ENCODE assay signal across 12 mouse cellular contexts in genomic region chr4:22478488-22479367, GRCm38 (mm10). TPM values are rescaled to one million over a fixed set of nuclear protein-coding genes. Genes with fewer than 3 reads are reported as not detected.
DNase-seq lines count a peak whose midpoint lies in the region; ATAC-seq lines count a peak whose summit lies in the region.
"Had no signal": no experiment of that assay in that cellular context is flagged by ENCODE, and none has a peak within 500 bp of the region (broad histone marks: within the 10 kb centered on the region; RNA-seq: fewer than 3 reads in every experiment).

No protein-coding gene starts in this region.

- H3K36me3 ChIP-seq in intestine, embryonic 14.5 days (ENCODE audit: control insufficient read depth, insufficient read depth, low read length), result no peaks in the 10 kb centered on the region
- H3K36me3 ChIP-seq in intestine, embryonic 15.5 days, result no peaks in the 10 kb centered on the region
- H3K36me3 ChIP-seq in forebrain, embryonic 10.5 days (replicated peaks), result no peaks in the 10 kb centered on the region
- H3K36me3 ChIP-seq in limb, embryonic 11.5 days (ENCODE audit: control insufficient read depth, insufficient read depth, low read length), result no peaks in the 10 kb centered on the region
- no peaks in the 10 kb centered on the region for H3K36me3 ChIP-seq in neural tube, embryonic 15.5 days
- H3K36me3 ChIP-seq: liver, embryonic 15.5 days had no signal

- H3K4me3 ChIP-seq in intestine, embryonic 14.5 days (ENCODE audit: low read depth, low read length), result no peak overlapping the region
- H3K4me3 ChIP-seq in intestine, embryonic 15.5 days (replicated peaks), result no peak overlapping the region
- H3K4me3 ChIP-seq in forebrain, embryonic 10.5 days, result peak overlapping the region; percentile 87
- no peak overlapping the region for H3K4me3 ChIP-seq in limb, embryonic 11.5 days (ENCODE audit: low read depth, low read length)
- peak overlapping the region; percentile 22 for H3K4me3 ChIP-seq in neural tube, embryonic 15.5 days (replicated peaks)
- H3K4me3 ChIP-seq: liver, embryonic 15.5 days; myocyte had no signal

- peaks cover 92% of the 10 kb centered on the region for H3K27me3 ChIP-seq in intestine, embryonic 14.5 days (replicated peaks; ENCODE audit: control insufficient read depth, insufficient read depth, low read length)
- H3K27me3 ChIP-seq in intestine, embryonic 15.5 days (replicated peaks), result peaks cover 73% of the 10 kb centered on the region
- H3K27me3 ChIP-seq in forebrain, embryonic 10.5 days (ENCODE audit: poor library complexity, severe bottlenecking), result peaks cover 93% of the 10 kb centered on the region
- peaks cover 45% of the 10 kb centered on the region for H3K27me3 ChIP-seq in limb, embryonic 11.5 days (ENCODE audit: control insufficient read depth, insufficient read depth, low read length)
- H3K27me3 ChIP-seq in neural tube, embryonic 15.5 days (replicated peaks), result 0 out of 2 replicates have a peak, but pooled peaks cover 3% of the 10 kb centered on the region

- no peak for ATAC-seq in intestine, embryonic 14.5 days (replicated peaks; ENCODE audit: low FRiP score, low TSS enrichment, low read depth)
- ATAC-seq in intestine, embryonic 15.5 days, result no peak
- ATAC-seq in limb, embryonic 11.5 days (ENCODE audit: insufficient number of reproducible peaks, low FRiP score, low TSS enrichment, low read depth), result no peak; the same call in 1 of the 2 replicates
- ATAC-seq in neural tube, embryonic 15.5 days (ENCODE audit: low FRiP score), result peak; percentile 29

- H3K9ac ChIP-seq in intestine, embryonic 14.5 days (ENCODE audit: low read length), result no peak overlapping the region
- H3K9ac ChIP-seq in intestine, embryonic 15.5 days, result no peak overlapping the region
- H3K9ac ChIP-seq in limb, embryonic 11.5 days (ENCODE audit: low read length), result no peak overlapping the region
- no peak overlapping the region for H3K9ac ChIP-seq in neural tube, embryonic 15.5 days (replicated peaks)
- H3K9ac ChIP-seq: liver, embryonic 15.5 days had no signal

- H3K27ac ChIP-seq in intestine, embryonic 14.5 days (ENCODE audit: low read depth), result no peak overlapping the region
- H3K27ac ChIP-seq in intestine, embryonic 15.5 days, result no peak overlapping the region
- H3K27ac ChIP-seq in forebrain, embryonic 10.5 days, result peak overlapping the region; percentile 85
- no peak overlapping the region for H3K27ac ChIP-seq in limb, embryonic 11.5 days (replicated peaks; ENCODE audit: low read depth, low read length)
- H3K27ac ChIP-seq in neural tube, embryonic 15.5 days (replicated peaks), result peak overlapping the region; percentile 52; the same call in 1 of the 2 replicates
- H3K27ac ChIP-seq: liver, embryonic 15.5 days had no signal

- 3% methylated on average over 30 of the region's 30 CpGs for WGBS in intestine, embryonic 14.5 days
- 3% methylated on average over 30 of the region's 30 CpGs for WGBS in intestine, embryonic 15.5 days
- WGBS in forebrain, embryonic 10.5 days, result under 1% methylated on average over 30 of the region's 30 CpGs
- WGBS in limb, embryonic 11.5 days, result under 1% methylated on average over 30 of the region's 30 CpGs
- WGBS in neural tube, embryonic 15.5 days, result 5% methylated on average over 30 of the region's 30 CpGs

- DNase-seq in intestine, embryonic 14.5 days (ENCODE audit: low spot score), result peak; percentile 77
- DNase-seq in forebrain, embryonic 10.5 days (ENCODE audit: extremely low spot score, low spot score), result peak; percentile 66
- DNase-seq in limb, embryonic 11.5 days (ENCODE audit: low spot score), result peak; percentile 60
- no peak for DNase-seq in frontal cortex, postnatal 36 days (ENCODE audit: low spot score in 2 of 2)
- no peak for DNase-seq in left cerebral cortex, adult 11 months (ENCODE audit: low spot score)
- no peak for DNase-seq in cerebellum, postnatal 14 days

- no peaks in the 10 kb centered on the region for H3K4me1 ChIP-seq in intestine, embryonic 14.5 days (replicated peaks; ENCODE audit: control insufficient read depth, insufficient read depth, low read length)
- no peaks in the 10 kb centered on the region for H3K4me1 ChIP-seq in intestine, embryonic 15.5 days (replicated peaks)
- peaks cover 62% of the 10 kb centered on the region for H3K4me1 ChIP-seq in forebrain, embryonic 10.5 days
- 0 out of 2 replicates have a peak, but pooled peaks cover 5% of the 10 kb centered on the region for H3K4me1 ChIP-seq in limb, embryonic 11.5 days (ENCODE audit: control insufficient read depth, insufficient read depth, low read length)
- H3K4me1 ChIP-seq in neural tube, embryonic 15.5 days, result peaks cover 41% of the 10 kb centered on the region
- H3K4me1 ChIP-seq: liver, embryonic 15.5 days had no signal

- H3K9me3 ChIP-seq in intestine, embryonic 14.5 days (ENCODE audit: control insufficient read depth, low read length), result no peaks in the 10 kb centered on the region
- H3K9me3 ChIP-seq in intestine, embryonic 15.5 days, result no peaks in the 10 kb centered on the region
- H3K9me3 ChIP-seq in forebrain, embryonic 10.5 days, result no peaks in the 10 kb centered on the region
- no peaks in the 10 kb centered on the region for H3K9me3 ChIP-seq in limb, embryonic 11.5 days (ENCODE audit: control insufficient read depth, low read length)
- no peaks in the 10 kb centered on the region for H3K9me3 ChIP-seq in neural tube, embryonic 15.5 days (replicated peaks)
- H3K9me3 ChIP-seq: liver, embryonic 15.5 days had no signal

- H3K4me2 ChIP-seq in intestine, embryonic 14.5 days (ENCODE audit: low read length), result no peak overlapping the region
- no peak overlapping the region for H3K4me2 ChIP-seq in intestine, embryonic 15.5 days (replicated peaks)
- no peak overlapping the region for H3K4me2 ChIP-seq in limb, embryonic 11.5 days (ENCODE audit: low read depth, severe bottlenecking)
- peak overlapping the region; percentile 73 for H3K4me2 ChIP-seq in neural tube, embryonic 15.5 days
- H3K4me2 ChIP-seq: liver, embryonic 15.5 days had no signal

RNA-seq across cellular contexts. Expression of gene Pou3f2, which starts 9.4 kb away (rescaled TPM):
- polyA plus RNA-seq in intestine, embryonic 14.5 days (2014; fragmentation: Nextera tagmentation; extraction: Ambion mirVana), result not detected in 2 replicates
- 0.04 and 0.09 TPM in 2 replicates for polyA plus RNA-seq in intestine, embryonic 15.5 days (2015; fragmentation: Nextera tagmentation; extraction: Ambion mirVana)
- 13.3 and 14.6 TPM in 2 replicates for polyA plus RNA-seq in forebrain, embryonic 10.5 days (2016; fragmentation: Nextera tagmentation; extraction: Ambion mirVana)
- polyA plus RNA-seq in limb, embryonic 11.5 days (2014; fragmentation: Nextera tagmentation; extraction: Ambion mirVana), result 0.16 and 0.18 TPM in 2 replicates
- polyA plus RNA-seq in neural tube, embryonic 15.5 days (2015; fragmentation: Nextera tagmentation; extraction: Ambion mirVana), result 11.8 and 14.3 TPM in 2 replicates
- polyA plus RNA-seq: C2C12; large intestine, adult 2 months; myocyte had no signal

Comparison
In these comparisons a context has a peak if more than half of its experiments do, and no peak if none do; other contexts are left out.
1. DNase-seq: peak in intestine, embryonic 14.5 days (single experiment), forebrain, embryonic 10.5 days (single experiment) and limb, embryonic 11.5 days (single experiment); none in frontal cortex, postnatal 36 days (0 of 2), left cerebral cortex, adult 11 months (single experiment) and cerebellum, postnatal 14 days (0 of 2).
2. H3K27ac ChIP-seq: peak in forebrain, embryonic 10.5 days (single experiment) and neural tube, embryonic 15.5 days (single experiment); none in intestine, embryonic 14.5 days (single experiment), intestine, embryonic 15.5 days (single experiment) and limb, embryonic 11.5 days (single experiment).
3. H3K4me3 ChIP-seq: peak in forebrain, embryonic 10.5 days (single experiment) and neural tube, embryonic 15.5 days (single experiment); none in intestine, embryonic 14.5 days (single experiment), intestine, embryonic 15.5 days (single experiment) and limb, embryonic 11.5 days (single experiment).
4. RNA of gene Pou3f2, which starts 9.4 kb away (polyA plus RNA-seq): 13.3 to 14.6 TPM in forebrain, embryonic 10.5 days and 11.8 to 14.3 TPM in neural tube, embryonic 15.5 days; 0.16 to 0.18 TPM in limb, embryonic 11.5 days, 0.04 to 0.09 TPM in intestine, embryonic 15.5 days and not detected in intestine, embryonic 14.5 days; every median in the first group is over 10 times any median in the second.